Mouse (Mus musculus) C2C12 (cell line): ENCODE measurements around the gene Rpl10a. TPM values are rescaled to one million over a fixed set of nuclear protein-coding genes. Genes with fewer than 3 reads are reported as not detected.

Experiments used
- H3K27me3 ChIP-seq: one replicate; pipeline ENCODE4 v1.6.1; 2011; ENCODE audit not compliant: control insufficient read depth, insufficient read depth, insufficient read length
- H3K36me3 ChIP-seq: one replicate; pipeline ENCODE4 v1.6.1; 2011; ENCODE audit not compliant: control insufficient read depth, insufficient read depth
- H3K4me3 ChIP-seq: one replicate; pipeline ENCODE4 v1.5.1; 2011; ENCODE audit warnings: mild to moderate bottlenecking, control low read depth; ENCODE audit not compliant: poor library complexity, insufficient read depth, severe bottlenecking
- H3K79me2 ChIP-seq: one replicate; pipeline ENCODE4 v1.6.1; 2011; ENCODE audit not compliant: control insufficient read depth, insufficient read depth
- H3K79me3 ChIP-seq: one replicate; pipeline ENCODE4 v1.6.1; 2011; ENCODE audit warnings: low read depth, control low read depth
- H3ac ChIP-seq: one replicate; pipeline ENCODE3; 2011; ENCODE audit warnings: low read depth; ENCODE audit not compliant: control insufficient read depth, insufficient read length
- CEBPB ChIP-seq: IDR thresholded peaks from one replicate; pipeline ENCODE4 v1.6.1; 2011; ENCODE audit warnings: low read depth, mild to moderate bottlenecking, control low read depth, moderate library complexity
- CTCF ChIP-seq: IDR thresholded peaks from one replicate; pipeline ENCODE4 v1.5.1; 2011; ENCODE audit not compliant: control insufficient read depth, insufficient read depth, insufficient read length
- FOSL1 ChIP-seq: IDR thresholded peaks from one replicate; pipeline ENCODE4 v1.8.0; 2011; ENCODE audit warnings: mild to moderate bottlenecking, low read length; ENCODE audit not compliant: poor library complexity, insufficient read depth, severe bottlenecking
- MAX ChIP-seq: IDR thresholded peaks from one replicate; pipeline ENCODE4 v1.6.1; 2011; ENCODE audit warnings: mild to moderate bottlenecking, control low read depth
- MYOD1 ChIP-seq: IDR thresholded peaks from one replicate; pipeline ENCODE4 v1.6.1; 2011; ENCODE audit warnings: low read depth; ENCODE audit not compliant: control insufficient read depth, insufficient read length
- MYOG ChIP-seq: IDR thresholded peaks from one replicate; pipeline ENCODE4 v1.6.1; 2011; ENCODE audit not compliant: control insufficient read depth, insufficient read length; ENCODE audit errors: extremely low read depth
- USF1 ChIP-seq: IDR thresholded peaks from one replicate; pipeline ENCODE4 v1.6.1; 2011; ENCODE audit warnings: low read depth, mild to moderate bottlenecking, control low read depth, moderate library complexity
- polyA plus RNA-seq: library from polyadenylated mRNA; unstranded; fragments of >200 nt; fragmentation: generic; extraction: Trizol; gene quantifications from one replicate; pipeline ENCODE4 v1.2.1, GENCODE M21; 2012; ENCODE audit warnings: missing spikeins

Gene Rpl10a
- polyA plus RNA-seq, 1 experiment, result 3,499 TPM

- H3K27me3 ChIP-seq, result no peaks in the 10 kb centered on the region
- H3K4me3 ChIP-seq, result no peak overlapping the region
- TF ChIP-seq CEBPB (peak; percentile 44), FOSL1 (no peak)
- H3ac ChIP-seq, result no peak overlapping the region
- H3K36me3 ChIP-seq, result peaks cover 21% of the 10 kb centered on the region
- peaks cover 39% of the 10 kb centered on the region for H3K79me2 ChIP-seq
- H3K79me3 ChIP-seq, result peaks cover 14% of the 10 kb centered on the region
These were observed 12.3 kb downstream of the Rpl10a start for GRCm38 (mm10) chr17:28340578-28340977.

DNA sequence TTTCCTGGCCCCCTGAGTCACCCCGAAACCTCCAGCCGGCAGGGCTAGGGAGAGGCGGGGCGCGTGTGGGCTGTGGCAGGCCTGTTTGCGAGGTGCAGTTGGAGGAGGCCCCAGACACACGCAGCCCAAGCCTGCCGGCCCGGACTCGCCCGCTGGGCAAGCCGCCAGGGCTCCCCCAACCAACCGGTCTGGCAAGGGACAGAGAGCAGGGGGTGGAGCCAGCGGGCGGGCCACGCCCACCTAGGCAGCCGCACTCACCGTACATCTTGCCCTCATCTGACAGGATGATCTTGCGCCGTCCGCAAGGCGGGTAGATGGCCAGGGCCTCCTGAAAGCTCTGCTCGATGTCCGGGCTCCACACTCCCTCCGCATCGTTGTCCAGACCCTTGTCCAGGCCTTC is 12.8 kb downstream of the Rpl10a start:
- Histone ChIP-seq H3ac (peak overlapping the region; percentile 21), H3K36me3 (peaks cover 18% of the 10 kb centered on the region), H3K79me2 (peaks cover 44% of the 10 kb centered on the region), H3K4me3 (no peak overlapping the region), H3K79me3 (peaks cover 15% of the 10 kb centered on the region), H3K27me3 (no peaks in the 10 kb centered on the region)
- TF ChIP-seq MAX (peak; percentile 8), MYOG (no peak), CTCF (no peak)

GRCm38 (mm10) chr17:28344050-28344607 is 15.9 kb downstream of the Rpl10a start:
- Histone ChIP-seq H3K79me2 (peaks cover 75% of the 10 kb centered on the region), H3K36me3 (peaks cover 9% of the 10 kb centered on the region), H3K79me3 (peaks cover 35% of the 10 kb centered on the region), H3K4me3 (no peak overlapping the region), H3ac (no peak overlapping the region), H3K27me3 (no peaks in the 10 kb centered on the region)
- TF ChIP-seq FOSL1, result no peak

DNA sequence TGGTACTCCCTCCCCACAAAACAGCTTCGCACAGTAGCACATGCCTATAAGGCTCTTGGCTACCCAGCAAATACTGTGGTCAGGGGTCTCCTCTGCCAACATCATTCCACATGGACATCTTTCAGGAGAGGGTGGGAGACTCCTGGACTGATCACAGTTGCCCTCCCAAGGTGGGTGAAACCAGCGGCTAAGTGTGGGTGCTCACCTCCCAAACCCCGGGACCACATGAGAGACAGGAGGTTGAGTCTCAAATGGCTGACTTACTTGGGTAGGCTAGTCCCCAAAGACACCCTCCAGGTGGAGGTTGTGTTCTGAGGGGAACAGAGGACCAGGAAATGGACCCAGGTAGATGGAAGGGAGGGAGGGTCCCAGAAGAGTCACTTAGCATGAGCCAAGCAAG is 16.4 kb downstream of the Rpl10a start:
- Histone ChIP-seq H3ac (no peak overlapping the region), H3K79me2 (peaks cover 80% of the 10 kb centered on the region), H3K27me3 (no peaks in the 10 kb centered on the region), H3K36me3 (peaks cover 3% of the 10 kb centered on the region), H3K4me3 (no peak overlapping the region), H3K79me3 (peaks cover 39% of the 10 kb centered on the region)
- no peak for TF ChIP-seq FOSL1
- TF ChIP-seq MYOD1, result no peak
- TF ChIP-seq CTCF, result no peak
- no peak for TF ChIP-seq CEBPB
- no peak for TF ChIP-seq MAX
- TF ChIP-seq MYOG, result no peak
- TF ChIP-seq USF1, result no peak

- H3K79me3 ChIP-seq, result peaks cover 41% of the 10 kb centered on the region
- H3K4me3 ChIP-seq, result no peak overlapping the region
- H3K79me2 ChIP-seq, result peaks cover 87% of the 10 kb centered on the region
- H3K36me3 ChIP-seq, result no peaks in the 10 kb centered on the region
- no peak overlapping the region for H3ac ChIP-seq
- TF ChIP-seq MAX, result no peak
- TF ChIP-seq MYOG, result no peak
- TF ChIP-seq MYOD1, result no peak
- TF ChIP-seq USF1, result no peak
- TF ChIP-seq CTCF, result no peak
- TF ChIP-seq CEBPB, result no peak
- TF ChIP-seq FOSL1, result no peak
- no peaks in the 10 kb centered on the region for H3K27me3 ChIP-seq
These were observed 17.0 kb downstream of the Rpl10a start for GRCm38 (mm10) chr17:28345271-28345721.

DNA sequence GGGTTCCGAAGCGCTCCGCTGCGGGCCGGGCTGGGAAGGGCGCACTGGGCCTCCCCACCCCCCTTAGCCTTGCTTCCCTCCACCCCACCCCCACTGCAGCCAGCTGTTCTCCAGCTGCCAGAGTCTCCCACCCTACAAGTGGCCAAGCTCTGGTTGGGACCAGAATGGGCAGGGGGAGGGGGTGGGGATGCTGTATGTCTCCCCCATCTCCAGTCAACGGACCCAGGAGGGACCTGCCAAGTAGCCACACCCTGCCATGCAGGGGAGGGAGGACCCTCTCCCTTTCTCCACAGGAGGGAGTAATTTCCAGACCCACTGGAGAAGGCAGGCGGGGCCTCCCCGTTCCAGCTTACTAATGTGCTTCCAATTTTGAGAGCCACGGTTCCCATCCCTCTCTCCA is 17.6 kb downstream of the Rpl10a start:
- TF ChIP-seq USF1 (no peak), MYOD1 (no peak), MAX (no peak), FOSL1 (no peak), CTCF (no peak), CEBPB (no peak), MYOG (no peak)
- Histone ChIP-seq H3K79me3 (peaks cover 42% of the 10 kb centered on the region), H3K79me2 (peaks cover 87% of the 10 kb centered on the region), H3K27me3 (no peaks in the 10 kb centered on the region), H3ac (no peak overlapping the region), H3K4me3 (no peak overlapping the region), H3K36me3 (no peaks in the 10 kb centered on the region)
